Mouse (Mus musculus): ENCODE measurements around the gene Zc3h12c.

DNA sequence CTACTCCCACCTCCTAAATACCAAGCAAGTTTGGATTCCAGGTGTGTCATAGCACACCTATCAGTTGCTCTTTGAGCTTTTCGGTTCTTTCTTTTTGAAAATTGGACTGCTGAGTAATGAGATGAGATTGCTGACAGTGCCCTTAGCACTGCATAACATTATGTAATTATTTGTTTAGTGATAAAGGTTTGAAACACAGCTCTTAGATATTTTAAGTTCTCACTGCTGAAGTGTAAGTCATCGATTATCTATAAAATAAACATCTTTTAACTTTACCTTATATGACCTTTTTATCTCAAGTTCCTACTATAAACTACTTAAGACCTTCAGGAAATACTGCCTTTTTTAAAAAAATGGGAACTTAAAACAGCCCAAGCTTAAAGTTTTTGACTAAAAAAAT, 86.4 kb downstream of the Zc3h12c start:
- TF ChIP-seq POLR2A (IDR thresholded peaks at IDR 0.05; ENCODE audit: control insufficient read depth in 1 of 2, insufficient read depth in 1 of 2, low read depth in 1 of 2, low read length in 2 of 2, poor library complexity in 1 of 2): no peak
- no peak for TF ChIP-seq UBTF (IDR thresholded peaks at IDR 0.05; ENCODE audit: borderline replicate concordance, insufficient read depth, low read depth, low read length)
- TF ChIP-seq NRF1 (IDR thresholded peaks at IDR 0.05; ENCODE audit: insufficient read depth, low read depth, low read length, poor library complexity, severe bottlenecking): no peak
- no peak for TF ChIP-seq CTCF (IDR thresholded peaks at IDR 0.05 in 2 of 3, conservative IDR thresholded peaks at IDR 0.05 in 1 of 3; ENCODE audit: control insufficient read depth in 1 of 3, insufficient read depth in 1 of 3, low read depth in 2 of 3, low read length in 3 of 3, poor library complexity in 1 of 3, severe bottlenecking in 1 of 3)
- no peak for TF ChIP-seq ZKSCAN1 (IDR thresholded peaks at IDR 0.05; ENCODE audit: low read depth, low read length)
- TF ChIP-seq ZMIZ1 (IDR thresholded peaks at IDR 0.05; ENCODE audit: low read depth, low read length): no peak
- TF ChIP-seq MXI1 (IDR thresholded peaks at IDR 0.05; ENCODE audit: low read depth, low read length): no peak
- TF ChIP-seq USF1 (IDR thresholded peaks at IDR 0.05; ENCODE audit: low read depth, low read length): no peak
- no peak for TF ChIP-seq MYB (IDR thresholded peaks at IDR 0.05; ENCODE audit: low read depth, low read length)
- no peak for TF ChIP-seq MAX (IDR thresholded peaks at IDR 0.05; ENCODE audit: low read length)
- peak; percentile 56; the same call in 1 of the 2 replicates for TF ChIP-seq GATA1 (IDR thresholded peaks at IDR 0.05; ENCODE audit: low read depth, low read length)
- peak; percentile 46; the same call in 1 of the 2 replicates for TF ChIP-seq ZNF384 (IDR thresholded peaks at IDR 0.05; ENCODE audit: low read depth, low read length)

Data from MEL (cell line).